Mouse (Mus musculus): Measurements from ENCODE around the gene Jph2.
"Not testable (repeated sequence)": the region's sequence is repeated elsewhere in the genome, so short reads cannot be mapped to it uniquely, and the experiment has no call there.

Gene Jph2

GRCm38 (mm10) chr2:163411840-163412239, 14.0 kb upstream of the Jph2 start:
- DNase-seq (ENCODE audit: extremely low spot score, low read depth, low spot score): no peak

GRCm38 (mm10) chr2:163411344-163411743, 13.6 kb upstream of the Jph2 start:
- not testable (repeated sequence) for DNase-seq (ENCODE audit: extremely low spot score, low read depth, low spot score)

DNA sequence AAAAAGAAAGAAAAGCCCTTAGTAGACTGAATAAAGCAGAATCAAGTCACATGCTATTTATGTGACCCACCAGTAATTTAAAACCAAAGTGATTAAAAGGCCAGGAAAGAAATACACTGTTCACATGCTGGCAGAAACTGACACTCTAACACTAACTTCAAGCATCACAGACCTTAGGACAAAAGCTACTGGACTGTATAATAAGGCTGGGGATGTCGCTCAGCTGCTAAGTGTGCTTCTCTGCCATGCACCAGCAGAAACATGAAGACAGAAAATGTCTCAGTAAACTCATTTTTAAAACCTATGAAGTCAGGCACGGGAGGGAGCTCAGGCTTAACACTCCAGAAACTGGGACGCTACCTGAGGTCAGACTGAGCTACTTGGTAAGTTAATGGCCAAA, 12.4 kb upstream of the Jph2 start:
- DNase-seq (ENCODE audit: extremely low spot score, low read depth, low spot score): no peak

DNA sequence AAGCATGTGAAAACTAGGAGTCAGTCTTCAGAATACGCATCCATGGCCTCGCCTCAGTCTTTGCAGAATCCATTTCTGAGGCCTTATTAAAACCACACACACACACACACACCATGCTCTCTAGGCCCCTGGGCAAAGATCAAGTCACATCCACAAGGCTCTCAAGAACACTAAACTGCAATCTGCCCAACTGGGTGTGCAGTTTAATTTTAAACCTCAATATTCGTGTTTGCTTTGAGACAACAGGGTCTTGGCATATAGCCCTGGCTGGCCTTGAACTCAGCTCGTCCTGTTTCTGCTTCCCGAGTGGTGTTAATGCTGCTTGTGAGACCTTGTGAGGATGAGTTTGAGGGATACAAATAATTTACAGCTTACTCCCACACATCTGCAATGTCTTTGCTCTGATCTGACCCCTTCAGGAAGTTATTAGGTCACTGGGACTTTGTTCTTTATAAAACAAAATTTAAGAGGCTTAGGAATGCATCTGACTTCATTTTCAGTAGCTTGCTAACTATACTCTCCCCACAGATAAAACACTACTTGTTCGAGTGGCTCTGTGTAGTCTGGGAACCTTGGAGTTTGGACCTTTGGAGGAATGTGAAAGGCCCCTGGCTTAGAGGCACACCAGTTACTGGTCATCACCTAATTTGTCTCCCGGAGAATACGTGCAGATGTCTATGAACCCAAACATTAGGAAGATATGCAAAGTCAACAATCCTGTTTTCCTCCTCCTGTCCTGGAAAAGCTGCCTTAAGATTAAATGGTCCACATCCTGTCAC, 6.4 kb upstream of the Jph2 start:
- DNase-seq (ENCODE audit: extremely low spot score, low read depth, low spot score): no peak

GRCm38 (mm10) chr2:163401221-163401620, 3.4 kb upstream of the Jph2 start:
- peak; percentile 95 for DNase-seq (ENCODE audit: extremely low spot score, low read depth, low spot score)

- DNase-seq (ENCODE audit: extremely low spot score, low read depth, low spot score): no peak
Measured at GRCm38 (mm10) chr2:163399222-163399621, 1.4 kb upstream of the Jph2 start.

DNA sequence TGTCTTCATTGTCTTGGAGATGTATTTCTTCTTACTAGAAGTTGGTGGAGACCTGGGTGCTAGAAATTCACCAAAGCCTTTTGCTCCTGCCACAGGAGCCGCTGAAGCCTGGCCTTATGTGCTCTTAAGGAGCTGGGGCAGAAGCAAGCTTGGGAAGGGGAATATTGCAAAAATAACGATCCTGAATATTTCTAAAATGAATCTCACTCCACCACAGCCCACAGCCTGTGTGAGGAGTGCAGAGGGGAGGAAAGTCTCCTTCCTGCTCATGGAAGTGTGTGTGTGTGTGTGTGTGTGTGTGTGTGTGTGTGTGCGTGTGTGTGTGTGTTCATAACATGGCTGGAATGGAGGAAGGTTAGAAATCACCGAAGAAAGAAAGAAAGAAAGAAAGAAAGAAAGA, 977 bp upstream of the Jph2 start:
- DNase-seq (ENCODE audit: extremely low spot score, low read depth, low spot score): no peak

- no peak for DNase-seq (ENCODE audit: extremely low spot score, low read depth, low spot score)
Measured at GRCm38 (mm10) chr2:163397071-163397470, 722 bp downstream of the Jph2 start.

DNA sequence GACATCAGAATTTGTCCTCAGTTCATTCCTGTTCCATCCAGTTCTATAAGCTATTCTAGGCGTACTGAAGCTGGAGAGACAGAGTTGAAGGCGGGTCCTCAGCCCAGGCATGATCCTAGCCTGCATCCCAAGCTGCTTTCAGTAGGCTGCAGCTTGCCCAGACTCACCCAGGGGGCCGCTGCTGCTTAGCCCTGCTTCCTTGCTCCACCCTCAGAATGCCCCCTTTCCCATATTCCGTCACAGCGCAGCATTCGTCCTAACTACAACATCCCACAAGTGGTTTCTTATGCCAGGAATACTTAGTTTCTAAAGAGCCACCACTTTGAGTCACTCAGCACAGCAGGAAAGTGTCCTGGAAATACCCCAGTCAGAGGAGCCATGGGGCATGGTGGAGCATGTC, 2.8 kb downstream of the Jph2 start:
- DNase-seq (ENCODE audit: extremely low spot score, low read depth, low spot score): no peak

- DNase-seq (ENCODE audit: extremely low spot score, low read depth, low spot score): no peak
Measured at GRCm38 (mm10) chr2:163393976-163394375, 3.8 kb downstream of the Jph2 start.

GRCm38 (mm10) chr2:163393241-163393640, 4.6 kb downstream of the Jph2 start:
- DNase-seq (ENCODE audit: extremely low spot score, low read depth, low spot score): no peak

GRCm38 (mm10) chr2:163392436-163392835, 5.4 kb downstream of the Jph2 start:
- no peak for DNase-seq (ENCODE audit: extremely low spot score, low read depth, low spot score)

GRCm38 (mm10) chr2:163386423-163387190, 11.2 kb downstream of the Jph2 start:
- DNase-seq (ENCODE audit: extremely low spot score, low read depth, low spot score): no peak

GRCm38 (mm10) chr2:163385126-163385525, 12.7 kb downstream of the Jph2 start:
- DNase-seq (ENCODE audit: extremely low spot score, low read depth, low spot score): no peak

- no peak for DNase-seq (ENCODE audit: extremely low spot score, low read depth, low spot score)
Measured at GRCm38 (mm10) chr2:163381246-163381645, 16.5 kb downstream of the Jph2 start.

DNA sequence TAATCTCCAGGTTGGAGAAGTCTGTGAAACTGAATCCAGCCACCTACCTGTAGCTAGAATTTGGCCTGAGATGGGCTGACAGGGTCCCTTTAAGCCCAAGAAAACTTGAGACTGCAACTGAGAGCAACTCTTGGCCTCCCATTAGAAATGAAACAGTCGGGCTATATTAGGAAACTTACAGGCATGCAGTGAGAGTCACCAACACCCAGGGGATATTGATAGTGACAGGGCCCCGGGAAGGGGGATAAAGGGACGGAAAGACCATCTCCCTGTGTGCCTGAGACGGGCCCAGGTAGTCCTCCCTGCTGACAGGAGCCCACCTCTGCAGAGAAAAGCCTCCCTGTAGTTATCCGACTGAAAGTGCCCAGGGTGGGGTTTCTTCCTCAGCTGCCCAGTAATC, 18.4 kb downstream of the Jph2 start:
- DNase-seq (ENCODE audit: extremely low spot score, low read depth, low spot score): no peak

- DNase-seq (ENCODE audit: extremely low spot score, low read depth, low spot score): no peak
Measured at GRCm38 (mm10) chr2:163376082-163376481, 21.7 kb downstream of the Jph2 start.

DNA sequence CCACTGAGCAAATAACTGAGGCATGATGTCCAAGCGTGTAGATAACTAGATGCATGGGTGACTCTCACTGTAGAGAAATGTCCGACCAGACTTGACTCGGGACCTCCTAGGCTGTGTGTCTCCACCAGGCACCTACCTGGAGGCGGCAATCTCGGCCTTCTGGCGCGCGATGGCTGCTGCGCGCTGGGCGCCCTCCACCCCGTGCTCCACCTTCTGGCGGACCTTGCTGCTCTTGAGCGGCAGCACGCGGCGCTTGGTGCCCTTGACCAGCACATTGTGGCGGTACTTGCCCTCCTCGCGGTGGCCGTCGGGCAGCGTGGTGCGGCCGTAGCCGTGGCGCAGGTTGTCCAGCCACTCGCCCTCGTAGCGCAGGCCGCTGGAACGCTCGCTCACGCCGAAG, 22.3 kb downstream of the Jph2 start:
- no peak for DNase-seq (ENCODE audit: extremely low spot score, low read depth, low spot score)

- no peak for DNase-seq (ENCODE audit: extremely low spot score, low read depth, low spot score)
Measured at GRCm38 (mm10) chr2:163372627-163373026, 25.2 kb downstream of the Jph2 start.

- no peak for DNase-seq (ENCODE audit: extremely low spot score, low read depth, low spot score)
Measured at GRCm38 (mm10) chr2:163370175-163370574, 27.6 kb downstream of the Jph2 start.

GRCm38 (mm10) chr2:163364785-163365541, 32.8 kb downstream of the Jph2 start:
- DNase-seq (ENCODE audit: extremely low spot score, low read depth, low spot score): no peak

All from hindlimb bud, embryonic 11.5 days (tissue).